Mouse (Mus musculus): ENCODE data around the gene Ccdc174. TPM values are rescaled to one million over a fixed set of nuclear protein-coding genes. Genes with fewer than 3 reads are reported as not detected.
"Not testable (repeated sequence)": the region's sequence is repeated elsewhere in the genome, so short reads cannot be mapped to it uniquely, and the experiment has no call there.

Ccdc174 gene
- total RNA-seq, 1 experiment from 2014 or later = 104 TPM

- peak; percentile 75 to 85 for ATAC-seq (replicated peaks in 1 of 2; ENCODE audit: insufficient read depth in 1 of 2, low FRiP score in 2 of 2, low TSS enrichment in 1 of 2, low read depth in 1 of 2, poor library complexity in 2 of 2, severe bottlenecking in 2 of 2)
These were observed 23.7 kb downstream of the Ccdc174 start for GRCm38 (mm10) chr6:91901505-91901904.

DNA sequence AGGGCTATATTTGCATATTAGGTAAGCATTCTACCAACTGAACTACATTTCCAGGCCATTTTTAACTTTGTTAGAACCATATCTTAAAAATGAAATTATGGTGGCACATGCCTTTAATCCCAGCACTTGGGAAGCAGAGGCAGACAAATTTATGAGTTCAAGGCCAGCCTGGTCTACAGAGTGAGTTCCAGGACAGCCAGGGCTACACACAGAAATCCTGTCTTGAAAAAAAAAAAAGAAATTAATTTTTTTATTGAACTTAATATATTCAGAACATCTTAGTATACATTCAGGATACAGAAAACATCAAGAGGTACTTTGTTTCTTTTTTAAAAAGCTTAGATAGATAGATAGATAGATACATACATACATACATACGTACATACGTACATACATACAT is 24.7 kb downstream of the Ccdc174 start, which contains the start of gene 4930590J08Rik:
4930590J08Rik (plus strand) TSS at position 301 of the 400 bp plus-strand sequence.
- not testable (repeated sequence) for ATAC-seq (replicated peaks in 1 of 2; ENCODE audit: insufficient read depth in 1 of 2, low FRiP score in 2 of 2, low TSS enrichment in 1 of 2, low read depth in 1 of 2, poor library complexity in 2 of 2, severe bottlenecking in 2 of 2)

DNA sequence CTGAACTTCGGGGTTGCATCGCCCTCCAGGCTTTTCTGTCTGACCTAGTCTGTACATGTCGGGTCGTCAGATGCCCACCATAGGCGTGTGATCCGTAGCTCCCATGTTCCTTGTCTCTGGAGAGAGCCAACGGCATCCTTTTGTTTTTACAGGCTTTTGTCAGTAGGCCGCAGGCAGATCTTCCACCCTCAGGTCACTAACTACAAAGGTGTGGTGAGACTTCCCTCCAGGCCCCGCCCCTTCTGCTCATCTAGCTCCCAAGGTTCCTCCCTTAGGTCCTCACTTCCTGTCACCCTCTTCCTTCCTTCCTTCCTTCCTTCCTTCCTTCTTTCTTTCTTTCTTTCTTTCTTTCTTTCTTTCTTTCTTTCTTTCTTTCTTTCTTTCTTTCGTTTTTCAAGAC is 36.2 kb downstream of the Ccdc174 start:
- no peak for ATAC-seq (replicated peaks in 1 of 2; ENCODE audit: insufficient read depth in 1 of 2, low FRiP score in 2 of 2, low TSS enrichment in 1 of 2, low read depth in 1 of 2, poor library complexity in 2 of 2, severe bottlenecking in 2 of 2)

DNA sequence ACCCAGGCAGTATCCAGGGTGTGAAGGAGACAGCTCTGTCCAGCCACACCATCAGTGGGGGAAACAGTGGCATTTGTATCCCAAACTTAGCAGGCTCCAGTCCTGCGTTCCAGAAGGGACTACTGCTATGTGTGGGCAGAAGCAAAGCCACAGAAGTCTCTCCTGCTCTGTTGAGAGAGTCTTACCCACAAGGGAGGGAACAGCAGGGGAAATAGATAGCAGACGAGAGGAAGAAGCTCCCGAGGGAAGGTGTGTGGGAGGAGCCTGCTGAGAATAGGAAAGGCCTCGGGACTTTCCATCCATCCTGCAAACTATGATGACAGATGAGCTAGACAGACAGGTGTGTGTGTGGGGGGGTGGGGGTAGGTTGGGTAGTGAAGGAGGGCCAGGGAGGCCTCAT is 39.4 kb downstream of the Ccdc174 start:
- ATAC-seq (replicated peaks in 1 of 2; ENCODE audit: insufficient read depth in 1 of 2, low FRiP score in 2 of 2, low TSS enrichment in 1 of 2, low read depth in 1 of 2, poor library complexity in 2 of 2, severe bottlenecking in 2 of 2) = no peak

DNA sequence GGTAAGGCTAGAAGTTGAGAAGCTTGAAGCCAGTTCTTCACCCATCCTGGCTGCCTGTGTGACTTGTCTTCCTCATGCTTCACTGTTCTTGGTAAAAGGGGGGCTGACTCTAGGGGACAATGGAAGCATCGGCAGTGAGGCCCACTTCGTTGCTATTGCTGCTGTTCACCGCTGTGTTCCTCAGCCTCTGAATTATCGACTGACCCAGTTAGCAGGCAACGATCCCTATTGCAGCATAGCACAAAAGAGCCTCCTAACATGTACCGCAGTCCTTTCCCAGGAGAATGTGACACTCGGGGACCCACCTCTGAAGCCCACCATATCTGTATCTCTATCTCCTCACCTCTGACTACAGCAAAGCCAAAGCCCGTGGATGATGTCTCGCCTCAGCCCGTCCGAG is 39.9 kb downstream of the Ccdc174 start:
- no peak for ATAC-seq (replicated peaks in 1 of 2; ENCODE audit: insufficient read depth in 1 of 2, low FRiP score in 2 of 2, low TSS enrichment in 1 of 2, low read depth in 1 of 2, poor library complexity in 2 of 2, severe bottlenecking in 2 of 2)

DNA sequence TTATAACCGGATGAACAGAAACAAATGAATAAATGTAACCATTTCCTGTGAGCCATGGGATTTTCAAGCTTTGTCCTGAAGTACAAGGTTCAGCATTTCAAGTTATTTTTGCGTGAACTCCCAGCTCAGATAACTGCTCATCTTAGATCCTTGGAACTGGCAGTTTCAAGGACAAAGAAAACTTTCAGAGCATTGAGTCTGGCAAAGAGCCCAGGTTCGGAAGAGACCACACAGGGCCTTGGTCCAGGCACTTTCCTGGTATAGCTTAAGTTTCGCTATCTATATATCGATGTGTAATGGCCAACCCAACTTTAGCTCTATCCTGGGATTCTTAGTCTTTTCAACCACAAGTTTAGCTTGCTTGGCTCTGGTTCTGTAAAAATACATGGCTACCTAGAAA is 53.4 kb downstream of the Ccdc174 start:
- ATAC-seq (replicated peaks in 1 of 2; ENCODE audit: insufficient read depth in 1 of 2, low FRiP score in 2 of 2, low TSS enrichment in 1 of 2, low read depth in 1 of 2, poor library complexity in 2 of 2, severe bottlenecking in 2 of 2) = no peak

DNA sequence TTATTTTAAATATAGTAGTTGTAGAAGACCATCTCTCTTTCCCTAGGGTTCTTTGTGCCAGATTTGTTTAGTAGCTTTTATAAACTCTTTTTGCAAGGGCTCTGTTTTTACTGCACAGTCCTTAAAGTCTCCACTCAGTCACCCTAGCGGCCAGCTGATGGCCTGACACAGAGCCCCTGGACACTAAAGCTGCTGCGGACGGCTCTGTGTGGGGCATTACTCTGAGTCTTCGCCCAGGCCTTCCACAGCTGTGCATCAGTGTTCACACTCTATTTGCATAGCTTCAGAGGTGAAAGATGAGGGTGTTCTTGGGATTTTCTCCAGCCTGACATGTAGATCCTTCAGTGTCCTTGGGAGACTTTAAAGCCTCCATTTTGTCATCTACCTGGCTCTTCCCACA is 60.6 kb downstream of the Ccdc174 start:
- no peak for ATAC-seq (replicated peaks in 1 of 2; ENCODE audit: insufficient read depth in 1 of 2, low FRiP score in 2 of 2, low TSS enrichment in 1 of 2, low read depth in 1 of 2, poor library complexity in 2 of 2, severe bottlenecking in 2 of 2)

GRCm38 (mm10) chr6:91948426-91948825 is 70.6 kb downstream of the Ccdc174 start:
- ATAC-seq (replicated peaks in 1 of 2; ENCODE audit: insufficient read depth in 1 of 2, low FRiP score in 2 of 2, low TSS enrichment in 1 of 2, low read depth in 1 of 2, poor library complexity in 2 of 2, severe bottlenecking in 2 of 2) = no peak

Other genes starting within 250 kb of the Ccdc174 start
- gene Slc6a6, start 194.0 kb upstream of the Ccdc174 start, total RNA-seq (2017) = 36.7 and 47.7 TPM in 2 replicates
- gene Grip2, start 50.8 kb upstream of the Ccdc174 start, total RNA-seq (2017) = not detected in 2 replicates
- gene 4930590J08Rik, start 24.8 kb downstream of the Ccdc174 start, total RNA-seq (2017) = 0.74 and 2.0 TPM in 2 replicates
- 5.6 and 7.3 TPM in 2 replicates for gene Fgd5, start 100.8 kb downstream of the Ccdc174 start, total RNA-seq (2017)
- gene Nr2c2, start 213.3 kb downstream of the Ccdc174 start, total RNA-seq (2017) = 68.7 and 81.9 TPM in 2 replicates